Mouse (Mus musculus): ENCODE results near the gene Pkp3. TPM values are rescaled to one million over a fixed set of nuclear protein-coding genes. Genes with fewer than 3 reads are reported as not detected.

Gene Pkp3
- polyA plus RNA-seq, 1 experiment, result 0.05 TPM

- TF ChIP-seq GATA1 (IDR thresholded peaks at IDR 0.05; ENCODE audit: low read length), result no peak
Measured at GRCm38 (mm10) chr7:141072017-141072745, 5.8 kb upstream of the Pkp3 start.

GRCm38 (mm10) chr7:141073782-141074181 lies 4.2 kb upstream of the Pkp3 start:
- no peak for TF ChIP-seq GATA1 (IDR thresholded peaks at IDR 0.05; ENCODE audit: low read length)

- no peak for TF ChIP-seq GATA1 (IDR thresholded peaks at IDR 0.05; ENCODE audit: low read length)
Measured at GRCm38 (mm10) chr7:141078876-141079275, 858 bp downstream of the Pkp3 start.

GRCm38 (mm10) chr7:141079481-141080449 lies 1.7 kb downstream of the Pkp3 start:
- no peak for TF ChIP-seq GATA1 (IDR thresholded peaks at IDR 0.05; ENCODE audit: low read length)

GRCm38 (mm10) chr7:141087894-141088293 lies 9.9 kb downstream of the Pkp3 start:
- no peak for TF ChIP-seq GATA1 (IDR thresholded peaks at IDR 0.05; ENCODE audit: low read length)

GRCm38 (mm10) chr7:141088473-141088872 lies 10.5 kb downstream of the Pkp3 start:
- no peak for TF ChIP-seq GATA1 (IDR thresholded peaks at IDR 0.05; ENCODE audit: low read length)

- TF ChIP-seq GATA1 (IDR thresholded peaks at IDR 0.05; ENCODE audit: low read length), result no peak
Measured at GRCm38 (mm10) chr7:141090228-141090627, 12.2 kb downstream of the Pkp3 start.

- no peak for TF ChIP-seq GATA1 (IDR thresholded peaks at IDR 0.05; ENCODE audit: low read length)
Measured at GRCm38 (mm10) chr7:141092051-141092735, 14.2 kb downstream of the Pkp3 start.

GRCm38 (mm10) chr7:141093950-141094349 lies 15.9 kb downstream of the Pkp3 start:
- no peak for TF ChIP-seq GATA1 (IDR thresholded peaks at IDR 0.05; ENCODE audit: low read length)

GRCm38 (mm10) chr7:141094487-141095205 lies 16.6 kb downstream of the Pkp3 start:
- TF ChIP-seq GATA1 (IDR thresholded peaks at IDR 0.05; ENCODE audit: low read length), result no peak

- TF ChIP-seq GATA1 (IDR thresholded peaks at IDR 0.05; ENCODE audit: low read length), result no peak
Measured at GRCm38 (mm10) chr7:141096021-141096420, 18.0 kb downstream of the Pkp3 start.

- TF ChIP-seq GATA1 (IDR thresholded peaks at IDR 0.05; ENCODE audit: low read length), result no peak
Measured at GRCm38 (mm10) chr7:141096649-141097056, 18.6 kb downstream of the Pkp3 start.

GRCm38 (mm10) chr7:141097177-141097576 lies 19.2 kb downstream of the Pkp3 start:
- no peak for TF ChIP-seq GATA1 (IDR thresholded peaks at IDR 0.05; ENCODE audit: low read length)

- no peak for TF ChIP-seq GATA1 (IDR thresholded peaks at IDR 0.05; ENCODE audit: low read length)
Measured at GRCm38 (mm10) chr7:141099911-141100691, 22.1 kb downstream of the Pkp3 start, which contains the start of gene Sigirr. TSS of gene Sigirr (minus strand) at chr7:141100572.

Measured in G1E-ER4 (cell line).